Mouse (Mus musculus): ENCODE measurements around the gene Zfp800.

DNA sequence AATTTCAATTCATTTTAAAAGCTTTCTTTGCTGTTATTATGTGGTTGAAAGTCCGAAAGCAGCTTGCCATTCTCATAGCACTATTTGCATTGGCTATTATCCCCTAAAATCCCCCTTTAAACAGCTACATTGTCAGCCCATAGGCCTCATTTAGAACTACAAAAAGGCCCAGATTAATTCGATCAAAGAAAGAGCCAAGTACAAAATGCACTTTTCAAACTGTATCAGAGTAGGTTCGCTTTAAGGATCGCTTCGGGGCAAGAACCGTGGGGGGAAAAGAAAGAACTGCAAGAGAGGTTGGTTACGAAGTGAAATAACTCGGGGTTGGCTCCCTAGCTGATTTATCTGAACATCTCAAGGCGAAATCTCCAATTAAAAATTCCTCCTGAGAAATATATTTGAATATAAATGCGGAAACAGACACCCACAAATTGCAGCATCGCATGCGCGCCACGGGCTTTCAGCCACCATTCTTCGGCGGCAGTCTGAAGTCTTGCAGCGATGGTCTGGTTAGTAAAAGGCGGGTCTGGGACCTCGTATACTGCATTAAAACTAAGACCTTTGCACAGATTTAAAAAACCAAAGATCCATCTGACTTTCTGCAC, 850 bp downstream of the Zfp800 start:
- TF ChIP-seq CTCF (IDR thresholded peaks at IDR 0.05; ENCODE audit: insufficient read depth, low read length) = no peak
- TF ChIP-seq POLR2A (IDR thresholded peaks at IDR 0.05; ENCODE audit: borderline replicate concordance, extremely low read depth, low read depth, low read length) = no peak
